Mouse (Mus musculus): ENCODE measurements around the gene Tsen34. TPM values are rescaled to one million over a fixed set of nuclear protein-coding genes. Genes with fewer than 3 reads are reported as not detected.
A peak's percentile ranks its signal among the peaks of the same experiment; 100 is the strongest.

Gene Tsen34
- polyA plus RNA-seq, 1 experiment, result 57.6 TPM

- Histone ChIP-seq H3K36me3 (ENCODE audit: control insufficient read depth, insufficient read depth, low read length) (peaks cover 6% of the 10 kb centered on the region), H3K4me1 (replicated peaks; ENCODE audit: control insufficient read depth, insufficient read depth, low read length) (peaks cover 18% of the 10 kb centered on the region), H3K27me3 (ENCODE audit: control insufficient read depth, insufficient read depth, low read length) (no peaks in the 10 kb centered on the region), H3K27ac (ENCODE audit: control insufficient read depth, insufficient read depth, low read length) (peak overlapping the region; percentile 42), H3K4me3 (ENCODE audit: control insufficient read depth, insufficient read depth, low read length) (peak overlapping the region; percentile 92)
- DNase-seq, result no peak
- no peak for TF ChIP-seq POLR2A (IDR thresholded peaks at IDR 0.05; ENCODE audit: control insufficient read depth, extremely low read depth, insufficient read depth, low read length, poor library complexity)
- no peak for TF ChIP-seq CTCF (IDR thresholded peaks at IDR 0.05; ENCODE audit: borderline replicate concordance, control insufficient read depth, extremely low read depth, insufficient read depth, low read length, poor library complexity)
- 6% methylated on average over 9 of the region's 9 CpGs for WGBS
These were observed 46.5 kb upstream of the Tsen34 start for GRCm38 (mm10) chr7:3646188-3646587.

GRCm38 (mm10) chr7:3646641-3647040 is 46.0 kb upstream of the Tsen34 start:
- no peak for TF ChIP-seq CTCF (IDR thresholded peaks at IDR 0.05; ENCODE audit: borderline replicate concordance, control insufficient read depth, extremely low read depth, insufficient read depth, low read length, poor library complexity)
- TF ChIP-seq POLR2A (IDR thresholded peaks at IDR 0.05; ENCODE audit: control insufficient read depth, extremely low read depth, insufficient read depth, low read length, poor library complexity), result no peak
- Histone ChIP-seq H3K27ac (ENCODE audit: control insufficient read depth, insufficient read depth, low read length) (no peak overlapping the region), H3K4me3 (ENCODE audit: control insufficient read depth, insufficient read depth, low read length) (no peak overlapping the region; the same call in 1 of the 2 replicates), H3K36me3 (ENCODE audit: control insufficient read depth, insufficient read depth, low read length) (peaks cover 11% of the 10 kb centered on the region), H3K27me3 (ENCODE audit: control insufficient read depth, insufficient read depth, low read length) (no peaks in the 10 kb centered on the region), H3K4me1 (replicated peaks; ENCODE audit: control insufficient read depth, insufficient read depth, low read length) (peaks cover 18% of the 10 kb centered on the region)
- DNase-seq, result no peak
- 45% methylated on average over 4 of the region's 4 CpGs for WGBS

GRCm38 (mm10) chr7:3656966-3657365 is 35.7 kb upstream of the Tsen34 start:
- no peak for TF ChIP-seq CTCF (IDR thresholded peaks at IDR 0.05; ENCODE audit: borderline replicate concordance, control insufficient read depth, extremely low read depth, insufficient read depth, low read length, poor library complexity)
- TF ChIP-seq POLR2A (IDR thresholded peaks at IDR 0.05; ENCODE audit: control insufficient read depth, extremely low read depth, insufficient read depth, low read length, poor library complexity), result no peak
- H3K27me3 ChIP-seq (ENCODE audit: control insufficient read depth, insufficient read depth, low read length), result no peaks in the 10 kb centered on the region
- H3K27ac ChIP-seq (ENCODE audit: control insufficient read depth, insufficient read depth, low read length), result no peak overlapping the region
- peaks cover 98% of the 10 kb centered on the region for H3K36me3 ChIP-seq (ENCODE audit: control insufficient read depth, insufficient read depth, low read length)
- WGBS, result 93% methylated on average over 4 of the region's 4 CpGs
- DNase-seq, result no peak
- no peak overlapping the region for H3K4me3 ChIP-seq (ENCODE audit: control insufficient read depth, insufficient read depth, low read length)
- no peaks in the 10 kb centered on the region for H3K4me1 ChIP-seq (replicated peaks; ENCODE audit: control insufficient read depth, insufficient read depth, low read length)

GRCm38 (mm10) chr7:3658578-3658977 is 34.1 kb upstream of the Tsen34 start:
- no peak overlapping the region for H3K27ac ChIP-seq (ENCODE audit: control insufficient read depth, insufficient read depth, low read length)
- WGBS, result 95% methylated on average over 14 of the region's 14 CpGs
- TF ChIP-seq POLR2A (IDR thresholded peaks at IDR 0.05; ENCODE audit: control insufficient read depth, extremely low read depth, insufficient read depth, low read length, poor library complexity) (no peak), CTCF (IDR thresholded peaks at IDR 0.05; ENCODE audit: borderline replicate concordance, control insufficient read depth, extremely low read depth, insufficient read depth, low read length, poor library complexity) (no peak)
- peaks cover 91% of the 10 kb centered on the region for H3K36me3 ChIP-seq (ENCODE audit: control insufficient read depth, insufficient read depth, low read length)
- H3K4me3 ChIP-seq (ENCODE audit: control insufficient read depth, insufficient read depth, low read length), result no peak overlapping the region
- H3K4me1 ChIP-seq (replicated peaks; ENCODE audit: control insufficient read depth, insufficient read depth, low read length), result peaks cover 1% of the 10 kb centered on the region
- H3K27me3 ChIP-seq (ENCODE audit: control insufficient read depth, insufficient read depth, low read length), result no peaks in the 10 kb centered on the region
- DNase-seq, result no peak

- Histone ChIP-seq H3K27me3 (ENCODE audit: control insufficient read depth, insufficient read depth, low read length) (no peaks in the 10 kb centered on the region), H3K4me3 (ENCODE audit: control insufficient read depth, insufficient read depth, low read length) (peak overlapping the region; percentile 90), H3K36me3 (ENCODE audit: control insufficient read depth, insufficient read depth, low read length) (peaks cover 30% of the 10 kb centered on the region), H3K4me1 (replicated peaks; ENCODE audit: control insufficient read depth, insufficient read depth, low read length) (peaks cover 21% of the 10 kb centered on the region), H3K27ac (ENCODE audit: control insufficient read depth, insufficient read depth, low read length) (peak overlapping the region; percentile 22; the same call in 1 of the 2 replicates)
- DNase-seq, result no peak
- no peak for TF ChIP-seq CTCF (IDR thresholded peaks at IDR 0.05; ENCODE audit: borderline replicate concordance, control insufficient read depth, extremely low read depth, insufficient read depth, low read length, poor library complexity)
- no peak for TF ChIP-seq POLR2A (IDR thresholded peaks at IDR 0.05; ENCODE audit: control insufficient read depth, extremely low read depth, insufficient read depth, low read length, poor library complexity)
- WGBS, result 23% methylated on average over 15 of the region's 15 CpGs
These were observed 28.0 kb upstream of the Tsen34 start for GRCm38 (mm10) chr7:3664524-3665214.

- H3K4me3 ChIP-seq (ENCODE audit: control insufficient read depth, insufficient read depth, low read length), result peak within 1 kb of the TSS; percentile 90
- no peaks in the 10 kb centered on the region for H3K27me3 ChIP-seq (ENCODE audit: control insufficient read depth, insufficient read depth, low read length)
- TF ChIP-seq CTCF (IDR thresholded peaks at IDR 0.05; ENCODE audit: borderline replicate concordance, control insufficient read depth, extremely low read depth, insufficient read depth, low read length, poor library complexity), result peak; percentile 33; the same call in 1 of the 2 replicates
- peak; percentile 70 for TF ChIP-seq POLR2A (IDR thresholded peaks at IDR 0.05; ENCODE audit: control insufficient read depth, extremely low read depth, insufficient read depth, low read length, poor library complexity)
- 2% methylated on average over 45 of the region's 45 CpGs for WGBS
- H3K27ac ChIP-seq (ENCODE audit: control insufficient read depth, insufficient read depth, low read length), result peak within 1 kb of the TSS; percentile 84
- DNase-seq, result peak; percentile 92
- peaks cover 22% of the 10 kb centered on the region for H3K36me3 ChIP-seq (ENCODE audit: control insufficient read depth, insufficient read depth, low read length)
- peaks cover 21% of the 10 kb centered on the region for H3K4me1 ChIP-seq (replicated peaks; ENCODE audit: control insufficient read depth, insufficient read depth, low read length)
These were observed 27.2 kb upstream of the Tsen34 start, which contains the start of gene Leng1 for GRCm38 (mm10) chr7:3665215-3666114. Gene Leng1, minus strand, starts transcription at chr7:3665840.

Data from thymus, adult 2 months (tissue).